Mouse (Mus musculus): ENCODE data around the gene Hyal1. TPM values are rescaled to one million over a fixed set of nuclear protein-coding genes. Genes with fewer than 3 reads are reported as not detected.
A peak's percentile ranks its signal among the peaks of the same experiment; 100 is the strongest.

The Hyal1 gene
- polyA plus RNA-seq, 1 experiment, result 3.3 TPM

GRCm38 (mm10) chr9:107549297-107550074 is 27.2 kb upstream of the Hyal1 start:
- H3K36me3 ChIP-seq (ENCODE audit: control insufficient read depth, insufficient read depth), result no peaks in the 10 kb centered on the region
- no peak for TF ChIP-seq TCF12 (IDR thresholded peaks at IDR 0.05; ENCODE audit: insufficient read depth, poor library complexity, severe bottlenecking)
- TF ChIP-seq MYOG (IDR thresholded peaks at IDR 0.05; ENCODE audit: control insufficient read depth in 1 of 3, insufficient read depth in 1 of 3, insufficient read length in 2 of 3, low read depth in 2 of 3), result no peak
- no peak for TF ChIP-seq USF1 (IDR thresholded peaks at IDR 0.05; ENCODE audit: low read depth)
- TF ChIP-seq POLR2AphosphoS2 (IDR thresholded peaks at IDR 0.05; ENCODE audit: insufficient read length, low read depth), result no peak
- no peak for TF ChIP-seq E2F4 (IDR thresholded peaks at IDR 0.05; ENCODE audit: insufficient read depth)
- no peak for TF ChIP-seq MYOD1 (IDR thresholded peaks at IDR 0.05; ENCODE audit: control insufficient read depth in 1 of 3, insufficient read length in 2 of 3, low read depth in 2 of 3)
- no peak for TF ChIP-seq CEBPB (IDR thresholded peaks at IDR 0.05; ENCODE audit: insufficient read depth, poor library complexity, severe bottlenecking)
- TF ChIP-seq SRF (IDR thresholded peaks at IDR 0.05; ENCODE audit: control insufficient read depth, insufficient read length, low read depth), result no peak
- no peak for TF ChIP-seq REST (IDR thresholded peaks at IDR 0.05; ENCODE audit: insufficient read depth, insufficient read length)
- no peak for TF ChIP-seq MAX (IDR thresholded peaks at IDR 0.05; ENCODE audit: low read depth)
- TF ChIP-seq POLR2A (IDR thresholded peaks at IDR 0.05; ENCODE audit: insufficient read length, low read depth), result no peak
- TF ChIP-seq TCF3 (IDR thresholded peaks at IDR 0.05; ENCODE audit: insufficient read length, low read depth), result no peak
- H3ac ChIP-seq (ENCODE audit: control insufficient read depth, insufficient read length), result no peak overlapping the region
- H3K27me3 ChIP-seq (ENCODE audit: control insufficient read depth, insufficient read depth, insufficient read length), result no peaks in the 10 kb centered on the region
- H3K4me3 ChIP-seq, result no peak overlapping the region
- H3K79me2 ChIP-seq (ENCODE audit: control insufficient read depth, insufficient read depth), result peaks cover 14% of the 10 kb centered on the region
- no peak overlapping the region for H3K4me2 ChIP-seq (ENCODE audit: low read depth)

GRCm38 (mm10) chr9:107550491-107551116 is 26.1 kb upstream of the Hyal1 start:
- Histone ChIP-seq H3K36me3 (ENCODE audit: control insufficient read depth, insufficient read depth) (no peaks in the 10 kb centered on the region), H3K27me3 (ENCODE audit: control insufficient read depth, insufficient read depth, insufficient read length) (no peaks in the 10 kb centered on the region), H3ac (ENCODE audit: control insufficient read depth, insufficient read length) (no peak overlapping the region), H3K4me3 (peak overlapping the region; percentile 96), H3K79me2 (ENCODE audit: control insufficient read depth, insufficient read depth) (peaks cover 22% of the 10 kb centered on the region), H3K4me2 (ENCODE audit: low read depth) (peak overlapping the region; percentile 85)
- TF ChIP-seq TCF12 (IDR thresholded peaks at IDR 0.05; ENCODE audit: insufficient read depth, poor library complexity, severe bottlenecking) (no peak), MAX (IDR thresholded peaks at IDR 0.05; ENCODE audit: low read depth) (no peak), REST (IDR thresholded peaks at IDR 0.05; ENCODE audit: insufficient read depth, insufficient read length) (no peak), E2F4 (IDR thresholded peaks at IDR 0.05; ENCODE audit: insufficient read depth) (no peak), MYOD1 (IDR thresholded peaks at IDR 0.05; ENCODE audit: control insufficient read depth in 1 of 3, insufficient read length in 2 of 3, low read depth in 2 of 3) (no peak), MYOG (IDR thresholded peaks at IDR 0.05; ENCODE audit: control insufficient read depth in 1 of 3, insufficient read depth in 1 of 3, insufficient read length in 2 of 3, low read depth in 2 of 3) (no peak), TCF3 (IDR thresholded peaks at IDR 0.05; ENCODE audit: insufficient read length, low read depth) (no peak), POLR2AphosphoS2 (IDR thresholded peaks at IDR 0.05; ENCODE audit: insufficient read length, low read depth) (no peak), USF1 (IDR thresholded peaks at IDR 0.05; ENCODE audit: low read depth) (no peak), SRF (IDR thresholded peaks at IDR 0.05; ENCODE audit: control insufficient read depth, insufficient read length, low read depth) (no peak), POLR2A (IDR thresholded peaks at IDR 0.05; ENCODE audit: insufficient read length, low read depth) (no peak), CEBPB (IDR thresholded peaks at IDR 0.05; ENCODE audit: insufficient read depth, poor library complexity, severe bottlenecking) (no peak)

GRCm38 (mm10) chr9:107551117-107551889 is 25.4 kb upstream of the Hyal1 start, which contains the start of gene Rassf1:
TSS of gene Rassf1 (plus strand) at chr9:107551555.
- H3K27me3 ChIP-seq (ENCODE audit: control insufficient read depth, insufficient read depth, insufficient read length), result no peaks in the 10 kb centered on the region

GRCm38 (mm10) chr9:107551890-107552355 is 24.8 kb upstream of the Hyal1 start:
- no peaks in the 10 kb centered on the region for H3K27me3 ChIP-seq (ENCODE audit: control insufficient read depth, insufficient read depth, insufficient read length)
- H3K4me3 ChIP-seq, result peak overlapping the region; percentile 96
- peak overlapping the region; percentile 21 for H3ac ChIP-seq (ENCODE audit: control insufficient read depth, insufficient read length)
- no peaks in the 10 kb centered on the region for H3K36me3 ChIP-seq (ENCODE audit: control insufficient read depth, insufficient read depth)
- peaks cover 35% of the 10 kb centered on the region for H3K79me2 ChIP-seq (ENCODE audit: control insufficient read depth, insufficient read depth)
- H3K4me2 ChIP-seq (ENCODE audit: low read depth), result peak overlapping the region; percentile 85
- no peak for TF ChIP-seq CEBPB (IDR thresholded peaks at IDR 0.05; ENCODE audit: insufficient read depth, poor library complexity, severe bottlenecking)
- no peak for TF ChIP-seq MAX (IDR thresholded peaks at IDR 0.05; ENCODE audit: low read depth)
- no peak for TF ChIP-seq USF1 (IDR thresholded peaks at IDR 0.05; ENCODE audit: low read depth)
- no peak for TF ChIP-seq TCF12 (IDR thresholded peaks at IDR 0.05; ENCODE audit: insufficient read depth, poor library complexity, severe bottlenecking)

More at GRCm38 (mm10) chr9:107551117-107551889, 25.4 kb upstream of the Hyal1 start, which contains the start of gene Rassf1:
- Histone ChIP-seq H3K4me2 (ENCODE audit: low read depth) (peak within 1 kb of the TSS; percentile 85), H3ac (ENCODE audit: control insufficient read depth, insufficient read length) (peak within 1 kb of the TSS; percentile 21), H3K79me2 (ENCODE audit: control insufficient read depth, insufficient read depth) (peaks cover 29% of the 10 kb centered on the region), H3K4me3 (peak within 1 kb of the TSS; percentile 96), H3K36me3 (ENCODE audit: control insufficient read depth, insufficient read depth) (no peaks in the 10 kb centered on the region)
- TF ChIP-seq MYOD1 (IDR thresholded peaks at IDR 0.05; ENCODE audit: control insufficient read depth in 1 of 3, insufficient read length in 2 of 3, low read depth in 2 of 3), result peak in 1 of 3 experiments; percentile 13
- TF ChIP-seq TCF12 (IDR thresholded peaks at IDR 0.05; ENCODE audit: insufficient read depth, poor library complexity, severe bottlenecking), result no peak
- TF ChIP-seq MYOG (IDR thresholded peaks at IDR 0.05; ENCODE audit: control insufficient read depth in 1 of 3, insufficient read depth in 1 of 3, insufficient read length in 2 of 3, low read depth in 2 of 3), result peak in 1 of 3 experiments; percentile 53
- TF ChIP-seq CEBPB (IDR thresholded peaks at IDR 0.05; ENCODE audit: insufficient read depth, poor library complexity, severe bottlenecking), result no peak
- TF ChIP-seq MAX (IDR thresholded peaks at IDR 0.05; ENCODE audit: low read depth), result peak; percentile 40
- TF ChIP-seq POLR2A (IDR thresholded peaks at IDR 0.05; ENCODE audit: insufficient read length, low read depth), result peak; percentile 90
- TF ChIP-seq POLR2AphosphoS2 (IDR thresholded peaks at IDR 0.05; ENCODE audit: insufficient read length, low read depth), result peak; percentile 56
